Mouse (Mus musculus): Measurements from ENCODE around the gene Zfp36. TPM values are rescaled to one million over a fixed set of nuclear protein-coding genes. Genes with fewer than 3 reads are reported as not detected.

Zfp36 gene
- polyA plus RNA-seq, 1 experiment from 2014 or later = 2.6 TPM

DNA sequence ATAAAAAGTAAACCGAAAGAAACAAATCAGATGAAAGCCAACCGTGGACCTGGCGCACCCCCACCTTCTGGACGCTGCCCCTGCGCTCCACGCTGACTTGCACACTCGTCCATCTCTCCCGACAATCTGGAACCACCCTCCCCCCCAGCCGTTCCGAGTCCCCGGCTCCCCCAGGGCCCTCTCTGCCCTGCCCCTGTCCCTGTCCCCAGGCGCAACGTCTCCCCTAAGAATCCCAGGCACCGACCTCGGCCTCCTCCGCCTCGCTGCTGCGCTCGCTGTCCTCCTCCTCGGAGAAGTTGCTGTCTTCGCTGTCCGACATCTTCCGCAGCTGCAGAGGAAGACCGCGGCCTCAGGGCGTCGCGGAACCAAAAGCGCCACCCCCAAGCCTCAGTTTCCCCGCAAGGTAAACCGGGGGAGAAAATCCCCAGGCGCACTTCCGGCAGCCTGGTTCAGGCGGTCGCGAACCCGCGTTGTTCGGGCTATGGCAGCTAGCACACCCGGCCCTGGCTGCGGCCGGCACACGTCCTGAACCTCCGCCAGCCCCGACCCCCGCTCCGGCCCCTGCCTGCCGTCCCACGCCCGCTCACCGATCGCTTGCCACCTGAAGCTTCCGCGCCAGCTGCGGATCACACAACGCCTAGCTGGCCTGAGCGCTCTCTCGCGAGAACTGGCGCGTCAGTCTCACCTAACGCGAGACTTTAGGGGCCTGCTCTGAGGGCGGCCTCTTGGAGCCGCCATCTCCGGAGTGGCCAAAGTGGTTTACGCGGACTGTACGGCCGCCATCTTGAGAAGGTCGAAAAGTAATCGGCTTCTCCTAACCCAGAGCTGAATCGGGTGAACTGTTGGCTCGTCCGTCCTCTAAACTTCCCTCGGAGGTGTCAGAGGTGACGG lies 41.7 kb downstream of the Zfp36 start, which contains the start of gene Supt5:
Gene Supt5, minus strand, starts transcription at position 639 of the 891 bp plus-strand sequence.
- peak within 1 kb of the TSS; percentile 87 for H3K4me2 ChIP-seq (ENCODE audit: low read depth, low read length)
- H3K27me3 ChIP-seq (ENCODE audit: control insufficient read depth, insufficient read depth, low read length) = no peaks in the 10 kb centered on the region
- WGBS = under 1% methylated on average over 77 of the region's 77 CpGs
- H3K9me3 ChIP-seq (ENCODE audit: control insufficient read depth, low read length) = no peaks in the 10 kb centered on the region
- peak within 1 kb of the TSS; percentile 82 for H3K27ac ChIP-seq (ENCODE audit: low read depth, low read length)
- H3K4me1 ChIP-seq (ENCODE audit: control insufficient read depth, insufficient read depth, low read length) = peaks cover 11% of the 10 kb centered on the region
- H3K9ac ChIP-seq (replicated peaks; ENCODE audit: low read depth, low read length) = peak within 1 kb of the TSS; percentile 93
- ATAC-seq (ENCODE audit: low read depth) = peak; percentile 99
- no peaks in the 10 kb centered on the region for H3K36me3 ChIP-seq (ENCODE audit: control insufficient read depth, insufficient read depth, low read length)
- H3K4me3 ChIP-seq (ENCODE audit: low read depth, low read length) = peak within 1 kb of the TSS; percentile 93

DNA sequence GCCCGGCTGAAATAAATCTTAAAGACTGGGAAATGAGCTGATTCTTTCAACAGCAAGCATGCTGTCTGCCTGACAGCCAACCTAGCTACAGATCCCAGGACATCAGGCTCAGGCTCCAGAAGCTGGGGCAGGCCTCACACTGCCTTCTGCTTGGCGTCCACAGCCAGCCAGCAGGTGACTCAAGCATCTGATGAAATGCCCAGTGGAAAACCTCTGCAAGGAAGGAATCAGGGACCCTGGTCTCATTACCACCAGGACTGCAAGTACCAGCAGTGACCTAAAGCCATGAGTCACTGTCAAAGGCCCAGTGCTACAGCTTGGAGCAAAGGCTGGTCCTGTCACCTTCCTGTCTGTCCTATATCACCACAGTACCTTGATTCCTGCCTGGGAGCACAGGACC lies 44.6 kb downstream of the Zfp36 start:
- no peaks in the 10 kb centered on the region for H3K27me3 ChIP-seq (ENCODE audit: control insufficient read depth, insufficient read depth, low read length)
- no peak overlapping the region for H3K4me3 ChIP-seq (ENCODE audit: low read depth, low read length)

DNA sequence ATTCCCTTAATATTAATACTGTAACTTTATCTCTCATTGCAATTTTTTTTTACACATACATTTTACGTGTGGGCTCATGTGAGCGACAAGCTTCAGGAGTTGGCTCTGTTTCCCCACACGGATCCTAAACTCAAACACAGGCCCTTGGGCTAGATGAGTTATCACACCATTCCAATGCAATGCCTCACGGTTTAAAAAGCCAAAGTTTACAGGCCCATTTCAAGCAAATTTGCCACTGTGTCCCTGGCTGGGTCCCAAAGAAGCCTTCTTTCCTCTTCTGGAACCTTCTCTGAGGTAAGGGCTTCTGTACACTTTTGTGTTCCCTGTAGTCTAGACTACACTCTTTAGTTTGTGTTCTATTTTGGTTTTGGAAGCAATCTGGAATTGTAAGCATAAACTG lies 45.5 kb downstream of the Zfp36 start:
- ATAC-seq (ENCODE audit: low read depth) = no peak
- Histone ChIP-seq H3K9ac (replicated peaks; ENCODE audit: low read depth, low read length) (no peak overlapping the region), H3K4me1 (ENCODE audit: control insufficient read depth, insufficient read depth, low read length) (peaks cover 11% of the 10 kb centered on the region), H3K4me3 (ENCODE audit: low read depth, low read length) (no peak overlapping the region), H3K9me3 (ENCODE audit: control insufficient read depth, low read length) (no peaks in the 10 kb centered on the region), H3K36me3 (ENCODE audit: control insufficient read depth, insufficient read depth, low read length) (peaks cover 13% of the 10 kb centered on the region), H3K27ac (ENCODE audit: low read depth, low read length) (no peak overlapping the region), H3K27me3 (ENCODE audit: control insufficient read depth, insufficient read depth, low read length) (no peaks in the 10 kb centered on the region), H3K4me2 (ENCODE audit: low read depth, low read length) (no peak overlapping the region)
- 93% methylated on average over 4 of the region's 4 CpGs for WGBS

More for the DNA sequence above, 44.6 kb downstream of the Zfp36 start:
- H3K9me3 ChIP-seq (ENCODE audit: control insufficient read depth, low read length) = no peaks in the 10 kb centered on the region
- peaks cover 11% of the 10 kb centered on the region for H3K4me1 ChIP-seq (ENCODE audit: control insufficient read depth, insufficient read depth, low read length)
- peaks cover 4% of the 10 kb centered on the region; the same call in 1 of the 2 replicates for H3K36me3 ChIP-seq (ENCODE audit: control insufficient read depth, insufficient read depth, low read length)
- H3K9ac ChIP-seq (replicated peaks; ENCODE audit: low read depth, low read length) = no peak overlapping the region
- WGBS = 93% methylated on average over 2 of the region's 2 CpGs
- no peak overlapping the region for H3K27ac ChIP-seq (ENCODE audit: low read depth, low read length)
- H3K4me2 ChIP-seq (ENCODE audit: low read depth, low read length) = no peak overlapping the region
- ATAC-seq (ENCODE audit: low read depth) = no peak

DNA sequence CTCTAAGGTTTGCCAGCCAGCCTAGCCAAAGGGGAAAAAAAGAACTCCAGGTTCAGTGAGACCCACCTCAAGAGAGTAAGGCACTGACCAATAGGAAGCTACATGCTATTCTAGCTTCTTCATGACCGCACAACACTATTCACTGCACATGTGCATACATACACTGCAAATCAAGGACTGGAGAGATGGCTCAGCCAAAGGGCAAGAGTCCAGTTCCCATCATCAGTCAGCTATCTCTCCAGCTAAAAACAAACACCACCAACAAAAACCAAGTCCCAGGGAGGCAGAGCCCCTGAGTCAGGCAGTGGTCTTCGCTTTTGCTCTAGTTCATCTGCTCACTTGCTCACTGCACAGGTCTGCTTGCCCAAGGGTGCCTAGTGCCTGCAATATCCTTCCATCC lies 51.8 kb downstream of the Zfp36 start:
- Histone ChIP-seq H3K27me3 (ENCODE audit: control insufficient read depth, insufficient read depth, low read length) (no peaks in the 10 kb centered on the region), H3K4me2 (ENCODE audit: low read depth, low read length) (no peak overlapping the region), H3K9me3 (ENCODE audit: control insufficient read depth, low read length) (no peaks in the 10 kb centered on the region), H3K36me3 (ENCODE audit: control insufficient read depth, insufficient read depth, low read length) (peaks cover 70% of the 10 kb centered on the region), H3K9ac (replicated peaks; ENCODE audit: low read depth, low read length) (no peak overlapping the region), H3K27ac (ENCODE audit: low read depth, low read length) (no peak overlapping the region), H3K4me3 (ENCODE audit: low read depth, low read length) (no peak overlapping the region), H3K4me1 (ENCODE audit: control insufficient read depth, insufficient read depth, low read length) (no peaks in the 10 kb centered on the region)
- no peak for ATAC-seq (ENCODE audit: low read depth)
- 94% methylated on average over 2 of the region's 2 CpGs for WGBS

Other genes with a start within 250 kb of the Zfp36 start
- 22.2 and 25.3 TPM in 2 replicates for gene Fbl, start 210.5 kb downstream of the Zfp36 start, polyA plus RNA-seq (2014; fragmentation: Nextera tagmentation; extraction: Ambion mirVana)
- 13.6 and 13.9 TPM in 2 replicates for gene Dyrk1b, start 200.8 kb downstream of the Zfp36 start, polyA plus RNA-seq (2014; fragmentation: Nextera tagmentation; extraction: Ambion mirVana)
- 7.8 and 7.9 TPM in 2 replicates for gene Eid2, start 112.4 kb downstream of the Zfp36 start, polyA plus RNA-seq (2014; fragmentation: Nextera tagmentation; extraction: Ambion mirVana)
- gene Eid2b, start 102.5 kb downstream of the Zfp36 start, polyA plus RNA-seq (2014; fragmentation: Nextera tagmentation; extraction: Ambion mirVana) = 33.5 and 33.9 TPM in 2 replicates
- 0.70 and 1.5 TPM in 2 replicates for gene Selenov, start 89.1 kb downstream of the Zfp36 start, polyA plus RNA-seq (2014; fragmentation: Nextera tagmentation; extraction: Ambion mirVana)
- gene Dll3, start 78.0 kb downstream of the Zfp36 start, polyA plus RNA-seq (2014; fragmentation: Nextera tagmentation; extraction: Ambion mirVana) = 21.2 and 21.8 TPM in 2 replicates
- 132 and 139 TPM in 2 replicates for gene Timm50, start 68.2 kb downstream of the Zfp36 start, polyA plus RNA-seq (2014; fragmentation: Nextera tagmentation; extraction: Ambion mirVana)
- gene Supt5, start 41.5 kb downstream of the Zfp36 start, polyA plus RNA-seq (2014; fragmentation: Nextera tagmentation; extraction: Ambion mirVana) = 77.1 and 87.1 TPM in 2 replicates
- 498 and 551 TPM in 2 replicates for gene Rps16, start 29.6 kb downstream of the Zfp36 start, polyA plus RNA-seq (2014; fragmentation: Nextera tagmentation; extraction: Ambion mirVana)
- gene Plekhg2, start 7.7 kb downstream of the Zfp36 start, polyA plus RNA-seq (2014; fragmentation: Nextera tagmentation; extraction: Ambion mirVana) = 15.9 and 23.5 TPM in 2 replicates
- gene Med29, start 12.5 kb upstream of the Zfp36 start, polyA plus RNA-seq (2014; fragmentation: Nextera tagmentation; extraction: Ambion mirVana) = 38.3 and 42.2 TPM in 2 replicates
- gene Paf1, start 12.7 kb upstream of the Zfp36 start, polyA plus RNA-seq (2014; fragmentation: Nextera tagmentation; extraction: Ambion mirVana) = 81.9 and 87.2 TPM in 2 replicates
- gene Gmfg, start 57.2 kb upstream of the Zfp36 start, polyA plus RNA-seq (2014; fragmentation: Nextera tagmentation; extraction: Ambion mirVana) = 1.8 and 3.9 TPM in 2 replicates
- gene Lrfn1, start 71.7 kb upstream of the Zfp36 start, polyA plus RNA-seq (2014; fragmentation: Nextera tagmentation; extraction: Ambion mirVana) = 18.8 and 23.4 TPM in 2 replicates
- gene Ifnl2, start 130.2 kb upstream of the Zfp36 start, polyA plus RNA-seq (2014; fragmentation: Nextera tagmentation; extraction: Ambion mirVana) = not detected in 2 replicates
- not detected in 2 replicates for gene Ifnl3, start 142.6 kb upstream of the Zfp36 start, polyA plus RNA-seq (2014; fragmentation: Nextera tagmentation; extraction: Ambion mirVana)
- not detected in 2 replicates for gene Sycn, start 160.6 kb upstream of the Zfp36 start, polyA plus RNA-seq (2014; fragmentation: Nextera tagmentation; extraction: Ambion mirVana)
- gene Nccrp1, start 167.0 kb upstream of the Zfp36 start, polyA plus RNA-seq (2014; fragmentation: Nextera tagmentation; extraction: Ambion mirVana) = 0.17 TPM in 1 of 2 replicates, not detected in the other
- 24.3 and 25.1 TPM in 2 replicates for gene Samd4b, start 217.9 kb upstream of the Zfp36 start, polyA plus RNA-seq (2014; fragmentation: Nextera tagmentation; extraction: Ambion mirVana)
- gene Pak4, start 217.9 kb upstream of the Zfp36 start, polyA plus RNA-seq (2014; fragmentation: Nextera tagmentation; extraction: Ambion mirVana) = 10.6 and 15.5 TPM in 2 replicates